Comparison of ENCODE assay signal across 8 mouse cellular contexts in the genomic region with DNA sequence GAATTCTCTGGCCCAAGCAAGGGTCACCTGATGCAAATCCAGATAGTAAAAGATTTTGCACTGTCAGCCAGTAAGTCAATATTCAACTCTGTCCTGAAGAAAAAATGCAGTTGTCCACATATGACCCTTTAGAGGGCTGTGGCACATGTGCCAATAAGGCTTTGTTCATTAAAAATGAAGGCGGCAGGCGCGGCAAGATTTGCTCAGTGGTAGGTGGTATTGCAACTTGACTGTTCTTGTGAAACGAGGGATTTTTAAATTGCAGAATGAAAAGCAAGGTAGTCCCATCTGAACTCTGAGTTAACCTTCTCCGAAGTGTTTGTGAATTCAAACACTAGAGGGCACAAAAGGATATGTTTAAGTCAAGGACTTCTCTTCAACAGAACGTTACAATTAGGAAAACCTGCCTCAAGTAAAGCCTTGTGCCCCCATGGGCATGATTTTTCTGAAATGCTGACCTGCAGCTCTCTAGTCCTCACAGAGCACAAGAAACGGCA.
DNase-seq lines count a peak whose midpoint lies in the region; ATAC-seq and TF ChIP-seq lines count a peak whose summit lies in the region.

No protein-coding gene starts in this region.

- peak; percentile 82 for TF ChIP-seq CTCF in layer of hippocampus, adult 2 months (conservative IDR thresholded peaks at IDR 0.05)
- peak; percentile 61 for TF ChIP-seq CTCF in Patski (IDR thresholded peaks at IDR 0.05)

- 0 out of 2 replicates have a peak overlapping the region, but pooled peaks have one; percentile 15 for H3K4me3 ChIP-seq in layer of hippocampus, adult 2 months

- POLR2A ChIA-PET in Patski (lab: Charles Lee) = no interaction called here

- no peak for DNase-seq in layer of hippocampus, adult 2 months (ENCODE audit: low spot score in 2 of 2)
- DNase-seq in layer of hippocampus, adult 8-10 months (ENCODE audit: low spot score in 2 of 2) = no peak
- DNase-seq in Patski (ENCODE audit: low read depth, low spot score) = no peak
- DNase-seq in embryo, embryonic 9.5 days (ENCODE audit: extremely low spot score) = peak; percentile 20
- peak; percentile 46 to 67 for DNase-seq in kidney, postnatal 36 days
- DNase-seq in retina, postnatal 1 day = peak; percentile 55
- no peak for DNase-seq in right cerebral cortex, postnatal 25 days
- DNase-seq in urinary bladder, adult 18-20 months (ENCODE audit: low spot score in 2 of 2) = no peak

- CTCF ChIA-PET in Patski (lab: Charles Lee) = interaction anchor here (0.8 to 2.8 kb wide), 6 partner anchors 14 to 134 kb away, joined by 3 to 24 read pairs (median 5); no protein-coding TSS in a partner anchor

- ATAC-seq in Patski = peak; percentile 77

- no peak overlapping the region for H3K27ac ChIP-seq in layer of hippocampus, adult 2 months

- in situ Hi-C loops in Patski (cut with MboI; ENCODE audit: low pct_unique_long_range_greater_than_20kb) = loop anchor here (5.0 to 25.0 kb wide), 2 partner anchors 116 to 296 kb away; no protein-coding TSS in a partner anchor

- H3K27me3 ChIP-seq in Patski = no peaks in the 10 kb centered on the region

Comparison
In these comparisons a context has a peak if more than half of its experiments do, and no peak if none do; other contexts are left out.
1. DNase-seq: peak in embryo, embryonic 9.5 days (single experiment), kidney, postnatal 36 days (2 of 2) and retina, postnatal 1 day (single experiment); none in layer of hippocampus, adult 2 months (0 of 2), layer of hippocampus, adult 8-10 months (0 of 2), Patski (single experiment), right cerebral cortex, postnatal 25 days (single experiment) and urinary bladder, adult 18-20 months (0 of 2).